Mouse (Mus musculus) monocyte, adult 5-6 weeks (primary cell): Measurements from ENCODE around the gene Plin3. TPM values are rescaled to one million over a fixed set of nuclear protein-coding genes. Genes with fewer than 3 reads are reported as not detected.

ENCODE experiments used
- ATAC-seq: fragments of 153-309, 156-312 bp; replicated peaks from 2 replicates; pipeline ENCODE4 v1.8.0; 2017; ENCODE audit warnings: mild to moderate bottlenecking; ENCODE audit not compliant: low TSS enrichment, insufficient number of reproducible peaks, severe bottlenecking, poor library complexity, low FRiP score
- total RNA-seq: library from RNA; stranded (forward); fragments of 200-1000, 200-491, 200-594 nt; gene quantifications from 3 replicates; pipeline ENCODE4 v1.2.3, GENCODE M21; 2017

The Plin3 gene
- total RNA-seq = 10.2 to 15.5 TPM (median 13.4 TPM) in 3 replicates

DNA sequence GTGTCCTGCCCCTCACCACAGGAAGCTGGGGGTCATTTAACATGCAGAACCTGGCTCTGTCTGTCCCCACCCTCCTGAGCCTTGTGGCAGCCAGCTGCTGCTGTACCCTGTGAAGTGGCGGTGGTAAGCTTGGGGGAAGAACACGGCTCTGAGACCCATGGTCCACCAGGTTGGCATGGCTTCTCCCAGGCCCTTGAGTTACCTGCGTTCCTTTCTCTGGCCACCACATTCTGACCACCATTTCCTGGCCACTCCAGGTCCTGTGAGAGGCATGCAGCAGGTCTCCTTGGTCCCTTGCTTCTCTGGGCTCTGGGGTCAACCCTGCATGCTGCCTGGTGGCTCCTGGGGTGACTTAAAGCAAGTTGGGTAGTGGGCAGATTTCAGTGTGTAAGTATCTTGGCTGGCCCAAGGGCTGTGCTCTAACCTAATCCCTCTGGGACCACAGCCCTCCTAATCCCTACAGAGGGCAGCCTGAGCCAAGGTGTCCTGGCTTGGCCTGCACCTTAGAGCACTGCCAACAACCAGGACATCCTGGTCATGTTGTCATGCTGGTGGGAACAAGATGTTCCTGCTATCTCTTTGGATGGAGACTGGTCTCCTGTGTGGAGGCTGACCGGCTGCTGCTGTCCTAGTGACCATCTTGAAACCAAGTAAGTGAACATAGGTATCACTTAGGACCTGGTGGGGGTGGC is at the start of gene Plin3:
Gene Plin3, minus strand, starts transcription at position 343 of the 692 bp plus-strand sequence.
- ATAC-seq = no peak

DNA sequence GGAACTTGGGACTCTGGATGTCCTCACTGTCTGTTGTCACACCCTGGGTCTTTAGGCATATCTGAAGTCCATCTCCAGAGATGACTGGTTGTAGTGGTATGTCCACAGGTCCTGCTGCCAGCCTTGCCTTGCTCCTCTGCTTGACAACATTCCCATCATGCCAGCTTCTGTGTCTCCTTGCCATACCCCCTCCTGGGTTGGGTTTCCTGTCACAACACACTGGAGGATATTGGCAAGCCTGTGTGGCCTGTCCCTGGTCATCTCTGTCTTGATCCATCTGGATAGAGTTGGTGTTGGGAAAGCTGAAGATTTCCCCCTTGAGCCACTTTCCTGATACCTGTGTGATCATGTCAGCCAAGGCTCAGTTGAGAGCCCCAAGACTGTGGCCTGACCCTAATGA is 48.0 kb upstream of the Plin3 start:
- no peak for ATAC-seq

DNA sequence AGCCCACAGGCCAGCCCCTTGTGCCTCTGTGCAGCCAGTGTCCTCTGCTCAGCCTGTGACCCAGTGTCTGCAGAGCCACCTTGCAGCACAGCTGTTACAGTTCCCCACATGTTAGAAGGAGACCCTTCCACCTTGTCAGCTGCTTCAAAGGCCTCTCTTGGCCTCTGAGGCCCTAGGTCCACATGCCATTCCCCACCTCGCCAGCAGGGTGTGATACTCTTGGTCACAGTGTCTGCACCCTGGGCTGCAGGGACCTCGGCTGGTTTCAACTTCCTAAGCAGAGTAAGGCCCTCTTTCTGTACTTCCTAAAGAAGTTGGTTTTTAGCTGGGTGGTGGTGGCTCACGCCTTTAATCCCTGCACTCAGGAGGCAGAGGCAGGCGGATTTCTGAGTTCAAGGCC is 46.2 kb upstream of the Plin3 start:
- peak; percentile 52; the same call in 1 of the 2 replicates for ATAC-seq

DNA sequence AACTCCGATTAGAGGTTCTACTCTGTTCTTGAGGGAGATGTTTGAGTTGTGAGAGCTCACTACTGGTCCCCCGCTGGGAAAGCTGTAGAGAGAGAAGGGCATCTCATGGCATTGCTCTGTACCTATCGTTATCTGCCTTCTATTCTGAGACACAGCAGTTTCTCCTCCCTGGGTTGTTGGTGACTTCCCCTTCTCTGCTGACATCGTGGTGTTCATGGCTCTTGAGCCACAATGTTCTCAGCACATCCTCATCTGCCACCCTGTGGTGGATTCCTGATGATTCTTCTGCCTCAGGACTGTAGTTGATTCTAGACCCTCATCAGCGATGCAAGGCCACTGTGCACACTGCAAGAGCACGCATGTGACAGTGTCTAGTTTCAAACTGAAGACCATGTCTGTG is 45.1 kb upstream of the Plin3 start:
- 0 out of 2 replicates have a peak, but pooled peaks have one; percentile 29 for ATAC-seq

- peak; percentile 28; the same call in 1 of the 2 replicates for ATAC-seq
Observed at GRCm38 (mm10) chr17:56337190-56337589, 44.5 kb upstream of the Plin3 start.

DNA sequence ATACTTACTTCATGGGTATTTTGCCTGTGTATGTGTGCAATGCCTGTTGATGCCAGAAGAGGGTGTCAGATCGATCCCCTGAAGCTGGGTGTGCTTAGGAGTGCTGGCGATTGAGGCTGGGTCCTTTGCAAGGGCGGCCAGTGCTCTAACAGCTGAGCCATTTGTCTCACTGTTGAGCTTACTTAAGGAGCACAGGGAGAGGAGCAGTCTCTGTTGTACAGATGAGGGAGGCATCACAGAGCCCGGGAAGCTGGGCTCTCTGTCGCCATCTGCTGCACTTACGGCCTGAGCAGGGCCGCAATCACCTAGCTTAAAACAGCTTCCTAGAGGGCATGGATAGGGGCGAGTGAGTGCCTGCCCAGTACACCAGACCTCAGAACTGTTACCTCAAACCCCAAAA is 40.3 kb upstream of the Plin3 start:
- no peak for ATAC-seq

DNA sequence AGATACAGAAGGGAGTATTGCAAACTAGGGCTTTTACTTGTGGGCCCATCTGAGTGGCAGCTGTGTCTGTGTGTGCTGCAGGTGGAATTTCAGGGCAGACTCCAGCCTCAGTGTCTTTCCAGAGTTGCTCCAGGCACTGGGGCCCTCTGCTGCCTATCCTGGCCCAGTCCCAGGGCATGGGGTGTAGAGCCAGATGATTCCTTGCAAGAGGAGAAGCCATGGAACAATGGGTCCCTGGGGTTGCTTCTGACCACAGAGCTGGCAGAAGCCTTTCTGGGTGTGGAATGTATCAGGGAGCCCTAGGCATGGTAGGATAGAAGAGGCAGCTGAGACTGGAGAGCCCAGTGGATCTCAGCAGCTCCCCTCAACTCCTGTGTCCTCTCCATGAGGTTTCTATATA is 38.6 kb upstream of the Plin3 start:
- ATAC-seq = no peak

- no peak for ATAC-seq
Observed at GRCm38 (mm10) chr17:56330345-56330744, 37.7 kb upstream of the Plin3 start.

- ATAC-seq = no peak
Observed at GRCm38 (mm10) chr17:56329267-56329666, 36.6 kb upstream of the Plin3 start.

DNA sequence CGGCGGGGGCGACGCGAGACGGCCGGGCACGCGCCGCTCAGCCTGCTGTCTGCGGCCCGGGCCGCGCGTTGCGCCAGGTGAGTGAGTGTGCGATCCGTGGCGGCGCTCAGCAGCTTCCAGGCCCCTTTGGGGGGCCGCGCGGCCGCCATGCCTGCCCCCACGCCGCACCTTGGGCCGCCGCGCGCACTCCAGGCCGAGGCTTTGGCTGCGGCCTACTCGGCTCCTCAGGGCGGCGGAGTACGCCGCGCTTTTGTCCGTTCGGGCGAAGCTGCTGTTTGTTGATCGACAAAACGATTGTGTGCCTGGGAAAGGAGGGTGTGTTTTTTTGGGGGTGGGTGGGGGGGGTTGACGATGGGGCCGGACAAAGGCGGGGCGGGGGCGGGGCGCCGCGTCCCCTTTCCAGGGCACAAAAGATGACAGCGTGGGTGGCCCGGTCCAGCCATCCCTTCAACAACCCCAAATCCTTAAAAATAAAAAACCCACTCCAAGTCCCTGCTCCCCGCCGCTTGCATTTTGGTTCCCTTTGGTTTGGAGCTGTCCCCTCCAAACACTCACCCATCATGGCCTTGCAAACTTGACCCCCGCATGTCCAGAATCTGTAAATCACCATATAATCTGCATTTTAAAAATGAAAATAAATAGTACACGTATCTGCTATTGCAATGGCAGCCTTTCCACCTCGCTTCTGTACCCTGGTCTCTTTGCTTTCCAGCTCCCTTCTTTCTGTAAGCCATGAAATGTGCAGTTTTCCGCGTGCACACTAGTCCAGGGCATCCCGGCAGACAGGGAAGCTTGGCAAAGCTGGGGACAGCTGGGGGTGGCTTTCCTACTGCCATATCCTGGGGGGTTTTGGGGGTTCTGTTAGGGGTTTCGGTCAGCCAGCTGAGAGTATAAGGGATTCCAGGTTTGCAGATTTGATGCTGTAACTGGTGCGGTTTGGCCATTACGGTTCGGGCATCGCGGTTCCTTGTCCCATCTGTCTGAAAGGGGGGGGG is 33.8 kb upstream of the Plin3 start:
- ATAC-seq = no peak

GRCm38 (mm10) chr17:56325450-56326152 is 32.9 kb upstream of the Plin3 start, which contains the start of gene Kdm4b:
Gene Kdm4b, plus strand, starts transcription at chr17:56326062.
- ATAC-seq = peak; percentile 97

DNA sequence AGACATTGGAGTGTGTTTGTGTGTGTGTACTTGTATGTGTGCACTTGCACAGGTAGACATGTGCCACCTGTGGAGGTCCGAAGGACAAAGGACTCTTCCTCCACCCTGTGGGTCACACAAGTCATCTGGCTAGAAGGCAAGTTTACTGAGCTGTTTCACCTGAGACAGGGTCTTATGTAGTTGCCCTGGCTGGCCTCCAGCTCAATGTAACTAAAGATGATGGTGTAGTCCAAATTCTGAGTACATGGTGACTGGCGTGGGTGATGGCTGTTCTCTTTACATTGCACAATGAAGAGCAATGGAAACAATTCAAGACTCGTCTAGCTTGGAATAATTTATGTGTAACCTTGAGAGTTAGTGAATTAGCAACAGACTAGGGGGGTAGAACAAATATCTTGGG is 31.7 kb upstream of the Plin3 start:
- ATAC-seq = no peak

DNA sequence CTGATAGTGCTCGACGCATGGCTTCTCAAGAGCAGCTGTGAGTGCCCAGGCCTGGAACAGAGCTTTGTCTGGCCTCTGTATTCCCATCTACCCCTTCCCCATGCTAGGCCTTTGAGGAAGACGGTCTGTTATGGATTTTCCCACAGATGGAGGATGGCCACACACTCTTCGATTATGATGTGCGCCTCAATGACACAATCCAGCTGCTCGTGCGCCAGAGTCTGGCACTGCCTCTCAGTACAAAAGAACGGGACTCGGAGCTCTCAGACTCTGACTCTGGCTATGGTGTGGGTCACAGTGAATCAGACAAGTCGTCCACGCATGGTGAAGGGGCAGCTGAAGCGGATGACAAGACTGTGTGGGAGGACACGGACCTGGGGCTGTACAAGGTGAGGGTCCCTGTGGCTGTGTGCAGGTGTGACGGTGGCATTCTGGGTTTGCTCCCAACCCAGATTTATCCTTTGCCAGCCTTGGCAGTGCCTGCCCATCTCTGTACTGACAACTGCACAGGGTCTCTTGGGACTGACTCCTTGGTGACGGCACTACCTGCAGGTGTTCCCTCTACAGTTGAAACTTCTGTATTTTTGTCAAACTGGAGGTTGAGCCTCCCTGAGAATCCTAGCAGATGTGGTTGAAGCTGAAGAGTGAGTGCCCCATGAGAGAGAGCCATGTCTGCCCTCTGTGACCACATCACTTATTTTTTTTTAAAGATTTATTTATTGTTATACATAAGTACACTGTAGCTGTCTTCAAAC is 16.7 kb upstream of the Plin3 start:
- no peak for ATAC-seq

DNA sequence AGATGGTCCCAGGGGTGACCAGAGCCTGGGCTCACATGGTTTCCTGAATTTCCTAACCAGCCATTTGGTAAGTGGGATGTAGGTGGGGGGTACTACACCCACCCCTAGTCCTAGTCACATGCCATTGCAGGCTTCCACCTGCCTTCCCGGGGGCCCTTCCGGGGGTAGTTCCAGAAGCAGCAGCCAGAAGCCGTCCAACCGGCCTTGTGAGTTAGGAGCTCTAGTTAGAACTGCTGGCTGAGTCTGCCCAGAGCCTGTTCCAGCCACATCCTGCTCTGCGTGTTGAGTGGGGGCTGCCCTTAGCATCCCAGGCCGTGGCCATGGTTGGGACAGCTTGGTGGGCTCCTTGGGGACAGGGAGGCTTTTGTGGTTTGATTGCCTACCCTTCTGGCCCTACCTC is 15.4 kb upstream of the Plin3 start:
- no peak for ATAC-seq

DNA sequence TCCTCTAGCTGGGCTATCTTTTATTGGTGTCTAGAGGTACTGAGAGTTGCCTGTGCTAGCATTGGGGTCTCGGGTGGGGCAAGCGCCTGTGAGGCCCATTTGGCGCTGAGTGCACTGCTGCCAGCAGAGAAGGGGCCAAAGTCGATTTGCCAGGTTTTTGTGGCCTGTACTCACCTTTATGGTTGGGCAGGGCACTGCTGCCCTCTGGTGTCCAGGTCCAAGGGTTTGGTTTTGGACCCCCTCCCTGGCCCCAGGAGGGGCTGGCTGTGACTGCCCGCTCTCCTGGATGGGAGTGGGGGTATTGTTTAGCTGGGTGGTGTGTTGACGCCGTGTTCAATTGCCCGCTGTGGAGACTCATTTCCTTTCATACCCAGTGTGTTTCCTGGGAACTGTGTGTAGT is 13.2 kb upstream of the Plin3 start:
- no peak for ATAC-seq

GRCm38 (mm10) chr17:56305156-56305555 is 12.5 kb upstream of the Plin3 start:
- no peak for ATAC-seq

DNA sequence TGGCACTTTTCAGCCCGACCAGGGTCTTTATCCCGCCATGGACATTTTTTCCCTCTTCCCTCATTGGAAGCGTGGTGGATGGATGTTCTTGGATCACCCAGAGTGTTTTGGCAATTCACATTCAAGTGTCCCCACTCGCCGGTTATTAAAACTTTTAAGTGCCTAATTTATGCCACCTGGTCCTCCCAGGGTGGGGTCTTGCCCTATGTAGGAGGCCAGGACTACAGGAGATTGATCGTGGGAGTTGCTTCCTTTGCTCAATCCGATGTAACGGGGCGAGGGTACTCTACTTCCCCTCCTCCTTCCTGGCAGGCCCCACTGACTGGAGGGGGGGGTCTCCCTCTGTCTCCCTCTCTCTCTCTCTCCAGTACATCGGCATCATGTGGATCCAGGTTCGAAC is 12.0 kb upstream of the Plin3 start:
- ATAC-seq = no peak

DNA sequence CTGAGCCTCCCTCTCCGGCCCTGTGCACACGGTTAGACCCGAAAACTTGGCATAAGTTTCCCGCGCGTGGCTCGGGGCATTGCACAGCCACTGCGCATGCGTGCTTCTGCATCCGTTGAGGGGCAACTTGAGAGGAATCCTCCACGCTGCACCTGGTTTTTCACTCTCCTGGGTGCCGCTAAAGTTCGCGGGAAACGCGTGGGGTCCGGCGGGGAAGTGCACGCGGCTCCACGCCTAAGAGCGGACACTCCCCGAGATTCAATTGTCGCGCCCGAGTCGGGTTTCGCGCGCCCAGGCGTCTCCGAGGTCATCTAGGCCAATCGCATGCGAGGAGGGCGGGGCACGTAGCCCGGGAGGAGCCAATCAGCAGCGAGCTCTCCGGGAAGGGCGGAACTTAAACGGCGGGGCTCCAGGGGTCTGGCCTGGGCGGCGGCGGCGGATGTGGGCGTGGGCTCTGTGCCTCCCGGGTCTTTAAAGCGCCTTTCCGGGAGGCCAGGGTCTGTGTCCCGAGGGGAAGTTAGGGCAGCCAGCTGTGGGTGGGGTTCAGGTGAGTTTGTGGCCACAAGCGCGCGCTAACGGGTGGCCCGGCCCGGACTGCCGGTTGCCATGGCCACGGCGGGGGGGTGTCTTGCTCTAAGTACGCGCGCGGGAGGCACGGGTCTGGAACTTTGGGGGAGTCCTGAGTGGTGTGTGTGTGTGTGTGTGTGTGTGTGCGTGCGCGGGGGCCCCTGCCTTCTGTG is 11.3 kb upstream of the Plin3 start:
- ATAC-seq = peak; percentile 94
